Mouse (Mus musculus) CH12F3 (cell line): Measurements from ENCODE around the gene Amz2.

ENCODE experiments used
- in situ Hi-C: fragments of 300-500 bp; cut with MboI; formaldehyde crosslinking; loops from 2 replicates; pipeline ENCODE4 v1.14.3; 2020; ENCODE audit warnings: low sequenced_read_pairs

Amz2 gene

DNA sequence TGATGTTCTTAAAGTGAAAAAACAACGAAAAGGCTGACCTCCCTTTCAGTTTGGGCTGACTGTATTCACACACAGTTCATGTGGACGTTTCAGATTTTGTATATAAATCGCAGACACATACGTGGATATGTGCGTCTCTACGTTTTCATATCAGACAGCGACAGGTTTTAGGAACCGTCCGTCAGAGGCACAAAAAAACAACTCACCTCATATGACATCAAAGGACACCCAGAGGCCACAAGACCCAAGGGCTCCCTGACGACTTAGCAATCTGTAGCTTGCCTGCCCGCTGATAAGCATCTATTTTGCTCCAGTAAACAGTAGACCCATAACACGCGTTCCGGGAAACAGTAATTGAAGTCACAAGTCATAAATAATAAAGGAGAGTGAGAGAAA is 5.2 kb upstream of the Amz2 start:
- in situ Hi-C loops: no loop called here

- in situ Hi-C loops: no loop called here
These were observed 4.5 kb upstream of the Amz2 start for GRCm38 (mm10) chr11:109421205-109421604.

GRCm38 (mm10) chr11:109422263-109422662 is 3.5 kb upstream of the Amz2 start:
- in situ Hi-C loops: no loop called here

DNA sequence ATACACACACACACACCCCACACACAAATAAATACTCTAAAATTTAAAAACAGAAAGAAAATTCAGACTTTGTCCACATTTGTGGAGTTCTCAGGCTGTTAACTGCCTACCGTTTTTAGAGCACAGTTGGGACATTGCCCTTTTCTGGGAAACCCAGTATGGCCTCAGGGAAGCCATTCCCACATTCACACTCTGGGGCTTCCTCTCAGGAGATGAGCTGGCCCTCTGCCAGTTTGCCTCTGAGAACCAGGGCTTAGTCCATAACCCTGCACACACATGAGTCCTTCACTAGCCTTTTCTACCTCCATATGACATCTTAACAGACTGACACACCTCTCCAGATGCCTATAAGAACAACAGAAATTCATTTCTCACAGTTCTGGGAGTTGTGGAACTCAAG is 2.5 kb upstream of the Amz2 start:
- in situ Hi-C loops: no loop called here

- in situ Hi-C loops: loop anchor here (25.0 kb wide), 1 partner anchor 436 kb away; no protein-coding TSS in a partner anchor
These were observed 483 bp downstream of the Amz2 start for GRCm38 (mm10) chr11:109426272-109426586.

GRCm38 (mm10) chr11:109427353-109427752 is 1.6 kb downstream of the Amz2 start:
- in situ Hi-C loops: loop anchor here (25.0 kb wide), 1 partner anchor 435 kb away; no protein-coding TSS in a partner anchor

- in situ Hi-C loops: loop anchor here (25.0 kb wide), 1 partner anchor 428 kb away; no protein-coding TSS in a partner anchor
These were observed 8.6 kb downstream of the Amz2 start for GRCm38 (mm10) chr11:109434233-109434798.

GRCm38 (mm10) chr11:109436889-109437288 is 11.1 kb downstream of the Amz2 start:
- in situ Hi-C loops: loop anchor here (25.0 kb wide), 1 partner anchor 425 kb away; no protein-coding TSS in a partner anchor

DNA sequence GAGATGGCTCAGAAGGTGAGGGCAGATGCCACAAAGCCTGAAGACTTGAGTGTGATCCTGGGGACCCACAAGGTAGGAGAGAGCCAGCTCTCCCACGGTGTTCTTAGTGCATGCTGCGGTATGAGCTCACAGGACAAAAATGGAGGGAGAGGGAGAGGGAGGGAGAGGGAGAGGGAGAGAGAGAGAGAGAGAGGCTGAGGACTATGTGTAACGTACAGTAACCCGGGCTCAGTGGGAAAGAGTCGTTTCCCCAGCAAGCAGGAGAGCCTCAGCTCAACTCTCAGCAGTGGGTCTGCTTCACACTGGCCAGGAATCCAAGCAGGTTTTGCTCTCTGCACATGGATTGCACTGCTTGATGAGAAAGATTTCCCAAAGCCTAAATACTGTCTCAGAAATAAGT is 13.5 kb downstream of the Amz2 start:
- in situ Hi-C loops: loop anchor here (25.0 kb wide), 1 partner anchor 423 kb away; no protein-coding TSS in a partner anchor

DNA sequence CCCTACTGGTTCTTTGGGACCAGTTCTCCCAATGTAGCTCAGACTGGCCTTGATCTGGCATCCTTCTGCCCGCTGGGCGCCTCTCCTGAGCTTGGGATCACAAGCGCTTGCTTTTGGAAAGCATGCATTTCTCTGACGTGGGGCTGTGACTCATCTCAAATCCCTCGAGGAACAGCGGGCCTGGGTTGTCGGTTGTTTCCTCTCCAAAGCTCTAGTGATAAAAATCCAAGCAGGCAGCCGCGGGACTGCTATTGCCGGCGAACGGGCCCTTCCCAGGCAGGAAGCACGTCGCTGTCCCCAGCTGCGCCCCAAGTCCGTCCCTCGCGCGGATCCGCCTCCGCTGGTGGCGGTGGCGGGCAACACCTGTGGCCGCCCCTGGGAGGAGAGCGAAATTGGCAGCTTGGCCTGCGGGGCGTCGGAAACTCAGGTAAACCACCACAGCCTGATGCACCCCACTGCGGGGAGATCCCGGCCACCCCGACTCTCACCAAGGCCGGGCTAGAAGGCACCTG is 14.1 kb downstream of the Amz2 start:
- in situ Hi-C loops: loop anchor here (5.0 to 25.0 kb wide), 3 partner anchors 142 to 422 kb away; no protein-coding TSS in a partner anchor

DNA sequence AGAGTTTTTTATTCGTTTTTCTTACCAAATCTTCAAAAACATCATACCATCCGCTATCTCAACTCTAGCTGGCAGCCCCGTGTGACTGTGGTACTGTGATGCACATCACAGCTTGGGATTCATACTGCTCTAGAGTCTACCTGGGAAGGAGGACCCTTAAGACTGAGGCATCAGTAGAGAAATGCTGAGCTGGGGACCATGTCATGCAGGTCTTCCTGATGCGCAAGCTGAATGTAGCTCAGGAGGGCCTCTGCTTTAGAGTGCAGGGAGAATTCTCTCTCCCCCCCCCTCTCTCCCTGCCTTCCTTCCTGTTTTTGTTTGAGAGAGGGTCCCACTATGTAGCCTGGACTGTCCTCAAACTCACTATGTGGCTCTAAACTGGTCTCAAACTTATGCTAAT is 14.9 kb downstream of the Amz2 start:
- in situ Hi-C loops: loop anchor here (5.0 to 25.0 kb wide), 3 partner anchors 142 to 422 kb away; no protein-coding TSS in a partner anchor

DNA sequence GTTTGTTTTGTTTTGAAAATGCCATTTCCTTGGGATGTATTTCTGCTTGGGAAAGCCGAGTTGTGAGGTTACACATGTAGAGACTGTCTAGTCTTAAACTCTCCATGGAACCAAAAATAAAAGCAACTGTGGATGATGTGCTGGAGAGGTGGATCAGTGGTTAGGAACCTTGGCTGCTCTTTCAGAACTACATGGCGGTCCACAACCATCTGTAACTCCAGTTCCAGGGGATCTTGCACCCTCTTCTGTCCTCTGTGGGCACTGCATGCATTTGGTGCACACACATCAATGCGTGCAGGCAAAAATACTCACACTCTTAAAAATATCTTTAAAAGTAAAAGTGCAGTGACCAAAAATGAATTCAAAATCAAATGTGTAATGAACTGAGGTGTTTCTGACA is 15.4 kb downstream of the Amz2 start:
- in situ Hi-C loops: loop anchor here (5.0 to 25.0 kb wide), 3 partner anchors 141 to 421 kb away; no protein-coding TSS in a partner anchor

DNA sequence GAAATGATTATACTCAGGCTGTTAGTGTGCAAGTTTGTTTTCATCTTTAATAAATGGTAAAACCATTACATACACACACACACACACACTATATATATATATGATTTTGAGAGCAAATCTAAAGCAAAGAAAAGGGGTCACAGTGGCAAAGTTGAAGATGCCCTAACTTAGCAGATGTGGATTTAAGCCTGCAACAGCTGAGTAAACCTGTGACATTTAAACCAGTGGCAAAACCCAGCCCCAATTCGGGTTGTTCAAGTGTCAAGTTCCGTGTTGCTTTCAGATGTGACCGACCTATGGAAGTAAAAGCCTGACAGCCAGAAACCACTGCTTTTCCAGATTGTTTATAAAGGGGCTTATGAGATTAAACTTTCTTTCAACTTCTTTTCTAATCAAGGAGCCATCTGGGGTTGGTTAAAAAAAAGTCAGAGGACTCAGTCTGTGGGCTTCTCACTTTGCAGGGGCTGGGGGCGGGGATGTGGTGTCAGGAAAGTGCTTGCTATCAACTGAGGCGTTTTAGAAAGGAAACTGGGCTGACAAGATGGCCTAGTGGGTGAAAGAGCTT is 16.5 kb downstream of the Amz2 start:
- in situ Hi-C loops: loop anchor here (5.0 to 25.0 kb wide), 3 partner anchors 140 to 420 kb away; no protein-coding TSS in a partner anchor

- in situ Hi-C loops: loop anchor here (5.0 to 25.0 kb wide), 3 partner anchors 139 to 419 kb away; no protein-coding TSS in a partner anchor
These were observed 17.9 kb downstream of the Amz2 start for GRCm38 (mm10) chr11:109443468-109444263.

- in situ Hi-C loops: loop anchor here (5.0 to 25.0 kb wide), 3 partner anchors 138 to 418 kb away; no protein-coding TSS in a partner anchor
These were observed 18.9 kb downstream of the Amz2 start for GRCm38 (mm10) chr11:109444600-109444999.

DNA sequence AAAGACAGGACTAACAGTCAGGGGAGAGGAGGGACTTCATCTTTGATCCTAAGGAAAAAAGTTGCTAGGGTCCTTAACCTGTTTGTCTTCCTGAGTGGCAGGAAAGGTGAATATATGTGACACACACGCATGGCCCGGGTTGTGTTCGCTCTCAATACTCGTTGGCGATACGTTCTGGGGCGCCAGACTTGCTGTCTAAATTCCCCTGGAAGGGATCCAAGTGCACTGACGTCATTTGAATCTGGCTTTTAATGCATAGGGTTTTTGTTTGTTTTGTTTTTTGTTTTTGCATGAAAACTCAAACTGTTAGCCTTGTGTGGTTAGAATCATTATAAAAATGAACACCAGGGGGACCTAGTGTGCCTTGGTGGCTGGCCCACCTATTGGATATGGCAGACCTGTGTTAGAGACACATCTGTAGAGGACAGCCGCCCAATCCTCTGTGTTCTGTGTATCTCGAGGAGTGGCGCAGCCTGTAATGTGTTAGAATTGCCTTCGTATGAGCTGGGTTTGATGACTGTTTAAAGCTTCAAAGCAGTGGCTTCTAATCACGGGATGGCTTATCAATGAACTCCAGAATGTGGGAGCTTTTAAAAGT is 19.8 kb downstream of the Amz2 start:
- in situ Hi-C loops: loop anchor here (10.0 to 25.0 kb wide), 2 partner anchors 201 to 417 kb away; no protein-coding TSS in a partner anchor

DNA sequence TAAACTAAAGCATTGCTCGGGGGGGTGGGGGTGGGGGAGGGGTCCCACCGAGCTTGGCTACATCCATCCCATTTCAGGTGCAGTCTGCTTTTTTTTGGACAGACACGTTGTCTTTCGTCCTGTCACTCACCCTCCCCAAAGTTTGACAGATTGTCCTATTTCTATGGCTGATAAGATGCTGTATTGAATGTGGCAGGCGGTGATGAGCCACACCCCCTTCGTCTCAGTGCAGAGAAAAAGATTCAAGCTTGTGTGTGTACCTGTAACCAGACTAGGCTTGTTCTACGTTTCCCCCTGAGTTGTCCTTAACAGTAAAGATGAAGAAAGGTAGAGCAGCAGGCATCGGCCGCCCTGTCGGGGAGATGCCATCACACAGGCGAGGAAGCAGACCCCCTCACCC is 25.4 kb downstream of the Amz2 start:
- in situ Hi-C loops: no loop called here

DNA sequence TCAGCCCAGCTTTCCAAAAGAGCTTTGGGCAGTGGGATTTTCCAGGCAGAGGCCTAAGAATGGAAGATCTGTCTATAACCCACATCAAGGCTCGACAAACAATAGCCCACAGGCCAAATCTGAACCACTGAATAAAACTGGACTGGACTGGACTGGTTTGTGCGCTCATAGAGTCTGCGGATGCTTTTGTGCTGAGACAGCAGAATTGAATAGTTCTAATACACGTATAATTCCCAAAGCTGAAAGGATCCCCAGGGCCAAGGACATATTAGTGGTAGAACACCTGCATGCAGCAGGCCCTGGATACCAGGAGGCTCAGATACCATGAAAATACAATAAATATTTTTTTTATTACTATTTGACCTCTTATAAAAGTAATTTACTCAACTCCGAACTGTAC is 30.5 kb downstream of the Amz2 start:
- in situ Hi-C loops: no loop called here

- in situ Hi-C loops: no loop called here
These were observed 32.4 kb downstream of the Amz2 start for GRCm38 (mm10) chr11:109458165-109458564.

GRCm38 (mm10) chr11:109460586-109460985 is 34.8 kb downstream of the Amz2 start:
- in situ Hi-C loops: no loop called here

GRCm38 (mm10) chr11:109465068-109465467 is 39.3 kb downstream of the Amz2 start:
- in situ Hi-C loops: no loop called here
